Mouse (Mus musculus): ENCODE data around the gene Calhm2. TPM values are rescaled to one million over a fixed set of nuclear protein-coding genes. Genes with fewer than 3 reads are reported as not detected.
A peak's percentile ranks its signal among the peaks of the same experiment; 100 is the strongest.
"Not testable (repeated sequence)": the region's sequence is repeated elsewhere in the genome, so short reads cannot be mapped to it uniquely, and the experiment has no call there.

Gene Calhm2
- total RNA-seq, 1 experiment from 2014 or later: 5.5 TPM

- DNase-seq: no peak
Measured at GRCm38 (mm10) chr19:47151332-47152061, 13.4 kb upstream of the Calhm2 start.

- DNase-seq: no peak
Measured at GRCm38 (mm10) chr19:47149854-47150253, 11.8 kb upstream of the Calhm2 start.

- DNase-seq: no peak
Measured at GRCm38 (mm10) chr19:47148267-47148847, 10.3 kb upstream of the Calhm2 start.

- no peak for DNase-seq
Measured at GRCm38 (mm10) chr19:47144154-47144553, 6.1 kb upstream of the Calhm2 start, which contains the start of gene Calhm1. Gene Calhm1, minus strand, starts transcription at chr19:47144254.

GRCm38 (mm10) chr19:47142438-47142837 lies 4.3 kb upstream of the Calhm2 start:
- no peak for DNase-seq

GRCm38 (mm10) chr19:47139611-47140010 lies 1.5 kb upstream of the Calhm2 start:
- not testable (repeated sequence) for DNase-seq

- DNase-seq: peak; percentile 57
Measured at GRCm38 (mm10) chr19:47137051-47137581, 978 bp downstream of the Calhm2 start.

GRCm38 (mm10) chr19:47136170-47136569 lies 1.9 kb downstream of the Calhm2 start:
- no peak for DNase-seq

- DNase-seq: no peak
Measured at GRCm38 (mm10) chr19:47135568-47135967, 2.5 kb downstream of the Calhm2 start.

GRCm38 (mm10) chr19:47133161-47133560 lies 4.9 kb downstream of the Calhm2 start:
- no peak for DNase-seq

GRCm38 (mm10) chr19:47130551-47131125 lies 7.5 kb downstream of the Calhm2 start:
- no peak for DNase-seq

- DNase-seq: no peak
Measured at GRCm38 (mm10) chr19:47128835-47129234, 9.3 kb downstream of the Calhm2 start.

GRCm38 (mm10) chr19:47128164-47128563 lies 9.9 kb downstream of the Calhm2 start:
- DNase-seq: no peak

- DNase-seq: peak; percentile 27
Measured at GRCm38 (mm10) chr19:47122802-47123201, 15.3 kb downstream of the Calhm2 start.

GRCm38 (mm10) chr19:47121054-47121453 lies 17.0 kb downstream of the Calhm2 start:
- DNase-seq: no peak

GRCm38 (mm10) chr19:47118634-47119033 lies 19.5 kb downstream of the Calhm2 start:
- DNase-seq: no peak

GRCm38 (mm10) chr19:47104641-47105271 lies 33.3 kb downstream of the Calhm2 start:
- no peak for DNase-seq

GRCm38 (mm10) chr19:47101080-47101479 lies 37.0 kb downstream of the Calhm2 start:
- DNase-seq: no peak

GRCm38 (mm10) chr19:47090550-47091156 lies 47.4 kb downstream of the Calhm2 start, which contains the start of the genes Usmg5 and Pdcd11:
Gene Usmg5, minus strand, starts transcription at chr19:47090647.
Gene Pdcd11, plus strand, starts transcription at chr19:47090768.
- DNase-seq: peak; percentile 95

GRCm38 (mm10) chr19:47089718-47090525 lies 48.2 kb downstream of the Calhm2 start:
- DNase-seq: peak; percentile 26

- DNase-seq: no peak
Measured at GRCm38 (mm10) chr19:47088226-47088625, 49.9 kb downstream of the Calhm2 start.
